Mouse (Mus musculus) liver, embryonic 18 days (tissue): ENCODE data around the gene Nfe2l1. TPM values are rescaled to one million over a fixed set of nuclear protein-coding genes. Genes with fewer than 3 reads are reported as not detected.

ENCODE experiments used
- polyA plus RNA-seq: library from polyadenylated mRNA; depleted of rRNA; stranded (reverse); fragments of >200 nt; gene quantifications from 2 replicates; pipeline ENCODE4 v1.2.3, GENCODE M21; 2012; rRNA removed

Gene Nfe2l1
- 20.4 and 22.6 TPM in 2 replicates for polyA plus RNA-seq

GRCm38 (mm10) chr11:96829813-96830538, at the start of gene Nfe2l1:
TSS of gene Nfe2l1 (minus strand) at chr11:96829968.

GRCm38 (mm10) chr11:96849681-96850467, 20.1 kb upstream of the Nfe2l1 start, which contains the start of gene Copz2:
TSS of gene Copz2 (plus strand) at chr11:96849870.

GRCm38 (mm10) chr11:96788871-96789795, 40.6 kb downstream of the Nfe2l1 start, which contains the start of gene Cbx1:
TSS of gene Cbx1 (plus strand) at chr11:96789127.

GRCm38 (mm10) chr11:96776968-96777962, 52.5 kb downstream of the Nfe2l1 start, which contains the start of gene Snx11:
TSS of gene Snx11 (minus strand) at chr11:96777559.

Other genes starting within 250 kb of the Nfe2l1 start
- gene Snx11, start 52.4 kb downstream of the Nfe2l1 start, polyA plus RNA-seq = 6.7 and 8.0 TPM in 2 replicates
- gene Cbx1, start 40.8 kb downstream of the Nfe2l1 start, polyA plus RNA-seq = 19.5 TPM in 2 replicates
- 21.7 and 23.8 TPM in 2 replicates for gene Copz2, start 19.9 kb upstream of the Nfe2l1 start, polyA plus RNA-seq
- 26.9 and 29.8 TPM in 2 replicates for gene Cdk5rap3, start 86.5 kb upstream of the Nfe2l1 start, polyA plus RNA-seq
- gene Prr15l, start 98.1 kb upstream of the Nfe2l1 start, polyA plus RNA-seq = 2.3 and 4.5 TPM in 2 replicates
- gene Pnpo, start 114.0 kb upstream of the Nfe2l1 start, polyA plus RNA-seq = 166 and 170 TPM in 2 replicates
- 3.7 and 4.7 TPM in 2 replicates for gene Sp2, start 153.0 kb upstream of the Nfe2l1 start, polyA plus RNA-seq
- 0.08 and 0.10 TPM in 2 replicates for gene Sp6, start 183.4 kb upstream of the Nfe2l1 start, polyA plus RNA-seq
- 10.3 and 10.8 TPM in 2 replicates for gene Scrn2, start 200.0 kb upstream of the Nfe2l1 start, polyA plus RNA-seq
- gene Lrrc46, start 211.4 kb upstream of the Nfe2l1 start, polyA plus RNA-seq = 0.25 and 0.51 TPM in 2 replicates
- gene Mrpl10, start 211.6 kb upstream of the Nfe2l1 start, polyA plus RNA-seq = 32.0 and 32.1 TPM in 2 replicates
- 2.2 and 2.6 TPM in 2 replicates for gene Osbpl7, start 220.7 kb upstream of the Nfe2l1 start, polyA plus RNA-seq